Mouse (Mus musculus) CH12.LX (cell line): ENCODE results near the gene Tmem92. TPM values are rescaled to one million over a fixed set of nuclear protein-coding genes. Genes with fewer than 3 reads are reported as not detected.

ENCODE experiments used
- DNase-seq: peaks from one replicate; pipeline ENCODE4 v3.0.0-alpha.2; 2013; ENCODE audit errors: extremely low read depth
- H3K27ac ChIP-seq: 2 replicates; pipeline ENCODE4 v1.5.1; 2012; ENCODE audit warnings: low read depth, mild to moderate bottlenecking, control low read depth, moderate library complexity; ENCODE audit not compliant: insufficient read depth
- H3K27me3 ChIP-seq: replicated peaks from 2 replicates; pipeline ENCODE3; 2012; ENCODE audit warnings: inconsistent platforms
- H3K36me3 ChIP-seq, 2 experiments: replicated peaks in 1 of 2; 2 replicates each; pipeline versions ENCODE3 to v1.6.1; 2012; ENCODE audit warnings: inconsistent platforms in 1 of 2, low read length in 1 of 2, mild to moderate bottlenecking in 1 of 2, mixed read lengths in 1 of 2, moderate library complexity in 1 of 2; ENCODE audit not compliant: control insufficient read depth in 1 of 2, insufficient read depth in 1 of 2
- H3K4me1 ChIP-seq, 2 experiments: 2 replicates each; pipeline ENCODE4 v1.6.1; 2012; ENCODE audit warnings: inconsistent platforms in 1 of 2, moderate library complexity in 1 of 2; ENCODE audit not compliant: insufficient read depth in 2 of 2, control insufficient read depth in 1 of 2
- H3K4me2 ChIP-seq: 2 replicates; pipeline ENCODE4 v1.6.1; 2012; ENCODE audit warnings: low read depth, mild to moderate bottlenecking, control low read depth; ENCODE audit not compliant: poor library complexity, insufficient read depth, severe bottlenecking
- H3K4me3 ChIP-seq, 3 experiments: fragments of 150-350 bp in 1 of 3; sonication (generic) in 1 of 3; replicated peaks in 1 of 3; 2 replicates each; pipeline versions ENCODE3 to v1.5.1; 2011 to 2012; ENCODE audit warnings: low read depth in 2 of 3, low read length in 2 of 3, mild to moderate bottlenecking in 2 of 3, moderate library complexity in 2 of 3, control low read depth in 1 of 3, improper control_type of control experiment in 1 of 3, inconsistent platforms in 1 of 3, mixed read lengths in 1 of 3; ENCODE audit not compliant: poor library complexity in 1 of 3
- H3K79me2 ChIP-seq: replicated peaks from 2 replicates; pipeline ENCODE4 v1.6.1; 2012; ENCODE audit warnings: mild to moderate bottlenecking, moderate library complexity; ENCODE audit not compliant: control insufficient read depth, poor library complexity, insufficient read depth, severe bottlenecking; ENCODE audit errors: extremely low read depth
- H3K9ac ChIP-seq: 2 replicates; pipeline ENCODE4 v1.6.1; 2012; ENCODE audit warnings: low read depth, mild to moderate bottlenecking, control low read depth, moderate library complexity; ENCODE audit not compliant: insufficient read depth
- H3K9me3 ChIP-seq: replicated peaks from 2 replicates; pipeline ENCODE3; 2012; ENCODE audit warnings: low read length, inconsistent platforms, mixed read lengths
- CTCF ChIP-seq, 2 experiments: IDR thresholded peaks in 1 of 2; conservative IDR thresholded peaks in 1 of 2; 2 replicates each; pipeline ENCODE4 v1.5.1; 2011 to 2012; ENCODE audit warnings: low read depth in 2 of 2, low read length in 2 of 2, improper control_type of control experiment in 1 of 2, inconsistent platforms in 1 of 2, mild to moderate bottlenecking in 1 of 2, moderate library complexity in 1 of 2
- GABPA ChIP-seq: IDR thresholded peaks from 2 replicates; pipeline ENCODE4 v1.6.1; 2012; ENCODE audit warnings: low read depth, low read length, improper control_type of control experiment, inconsistent platforms; ENCODE audit not compliant: insufficient replicate concordance
- IRF4 ChIP-seq: IDR thresholded peaks from 2 replicates; pipeline ENCODE4 v1.6.1; 2014; ENCODE audit warnings: low read depth, mild to moderate bottlenecking, inconsistent platforms, low read length, improper control_type of control experiment
- JUN ChIP-seq: IDR thresholded peaks from 2 replicates; pipeline ENCODE4 v1.6.1; 2011; ENCODE audit warnings: low read depth, mild to moderate bottlenecking, low read length, improper control_type of control experiment, moderate library complexity; ENCODE audit not compliant: insufficient read depth
- JUND ChIP-seq: conservative IDR thresholded peaks from 2 replicates; pipeline ENCODE4 v1.6.1; 2011; ENCODE audit warnings: low read depth, low read length, improper control_type of control experiment
- KAT2A ChIP-seq: IDR thresholded peaks from 2 replicates; pipeline ENCODE4 v1.6.1; 2012; ENCODE audit warnings: low read length, improper control_type of control experiment, inconsistent platforms; ENCODE audit not compliant: insufficient replicate concordance
- MAFK ChIP-seq: IDR thresholded peaks from 2 replicates; pipeline ENCODE4 v1.6.1; 2011; ENCODE audit warnings: low read length, improper control_type of control experiment; ENCODE audit not compliant: insufficient replicate concordance
- MAX ChIP-seq: IDR thresholded peaks from 2 replicates; pipeline ENCODE4 v1.6.1; 2011; ENCODE audit warnings: low read length, improper control_type of control experiment
- MAZ ChIP-seq: IDR thresholded peaks from 2 replicates; pipeline ENCODE4 v1.6.1; 2012; ENCODE audit warnings: low read depth, mild to moderate bottlenecking, inconsistent platforms, low read length, improper control_type of control experiment, moderate library complexity
- MEF2A ChIP-seq: IDR thresholded peaks from 2 replicates; pipeline ENCODE4 v1.6.1; 2014; ENCODE audit warnings: low read depth, mild to moderate bottlenecking, inconsistent platforms, low read length, improper control_type of control experiment, borderline replicate concordance
- MXI1 ChIP-seq: IDR thresholded peaks from 2 replicates; pipeline ENCODE4 v1.6.1; 2011; ENCODE audit warnings: mild to moderate bottlenecking, low read depth, low read length, improper control_type of control experiment
- MYC ChIP-seq: IDR thresholded peaks from 2 replicates; pipeline ENCODE4 v1.6.1; 2011; ENCODE audit warnings: low read depth, mild to moderate bottlenecking, improper control_type of control experiment, low read length
- PAX5 ChIP-seq: IDR thresholded peaks from 2 replicates; pipeline ENCODE4 v1.6.1; 2012; ENCODE audit warnings: low read length, inconsistent platforms, mixed read lengths
- POLR2A ChIP-seq: IDR thresholded peaks from 2 replicates; pipeline ENCODE4 v1.6.1; 2011; ENCODE audit warnings: low read depth, mild to moderate bottlenecking, improper control_type of control experiment, low read length
- POLR2AphosphoS2 ChIP-seq: IDR thresholded peaks from 2 replicates; pipeline ENCODE4 v1.6.1; 2011; ENCODE audit warnings: low read depth, low read length, improper control_type of control experiment
- RAD21 ChIP-seq: IDR thresholded peaks from 2 replicates; pipeline ENCODE4 v1.6.1; 2011; ENCODE audit warnings: low read depth, mild to moderate bottlenecking, low read length, improper control_type of control experiment, moderate library complexity
- RCOR1 ChIP-seq: conservative IDR thresholded peaks from 2 replicates; pipeline ENCODE4 v1.6.1; 2012; ENCODE audit warnings: low read depth, mild to moderate bottlenecking, inconsistent platforms, low read length, improper control_type of control experiment
- SIN3A ChIP-seq: IDR thresholded peaks from 2 replicates; pipeline ENCODE4 v1.6.1; 2012; ENCODE audit warnings: low read length, improper control_type of control experiment, inconsistent platforms
- SMC3 ChIP-seq: IDR thresholded peaks from 2 replicates; pipeline ENCODE4 v1.6.1; 2011; ENCODE audit warnings: low read depth, low read length, improper control_type of control experiment
- TBP ChIP-seq: conservative IDR thresholded peaks from 2 replicates; pipeline ENCODE4 v1.6.1; 2011; ENCODE audit warnings: low read depth, low read length, improper control_type of control experiment
- USF2 ChIP-seq: conservative IDR thresholded peaks from 2 replicates; pipeline ENCODE4 v1.6.1; 2011; ENCODE audit warnings: low read depth, low read length, improper control_type of control experiment
- ZC3H11A ChIP-seq: IDR thresholded peaks from 2 replicates; pipeline ENCODE4 v1.6.1; 2012; ENCODE audit warnings: low read depth, mild to moderate bottlenecking, inconsistent platforms, low read length, improper control_type of control experiment
- ZKSCAN1 ChIP-seq: IDR thresholded peaks from 2 replicates; pipeline ENCODE4 v1.6.1; 2012; ENCODE audit warnings: low read depth, inconsistent platforms, low read length, improper control_type of control experiment, borderline replicate concordance
- ZNF384 ChIP-seq: IDR thresholded peaks from 2 replicates; pipeline ENCODE4 v1.6.1; 2012; ENCODE audit warnings: low read depth, low read length, improper control_type of control experiment, inconsistent platforms
- dilution Hi-C: fragments of 300-500 bp; cut with MboI; formaldehyde crosslinking; loops from 2 replicates; pipeline ENCODE4 v1.14.3; 2020; ENCODE audit warnings: low sequenced_read_pairs; ENCODE audit not compliant: extremely low pct_unique_long_range_greater_than_20kb, extremely low pct_ligation_motif_present
- in situ Hi-C: fragments of 300-500 bp; cut with MboI; formaldehyde crosslinking; loops from 3 replicates; pipeline ENCODE4 v1.14.3; 2019; ENCODE audit warnings: low sequenced_read_pairs, low pct_ligation_motif_present, low pct_unique_long_range_greater_than_20kb, mixed read lengths
- polyA plus RNA-seq: library from polyadenylated mRNA; unstranded; fragments of >175 nt; gene quantifications from 2 replicates; pipeline ENCODE4 v1.2.1, GENCODE M21; 2012; ENCODE audit warnings: low read depth; ENCODE audit not compliant: insufficient read length
- total RNA-seq, 2 experiments: library from RNA; depleted of rRNA; stranded (reverse); fragments of 300-350 nt in 1 of 2; fragments of >200 nt in 1 of 2; gene quantifications; 2 replicates each; pipeline ENCODE4 v1.2.3; 2012 to 2014

Gene Tmem92
- total and polyA plus RNA-seq, 3 experiments, result not detected

DNA sequence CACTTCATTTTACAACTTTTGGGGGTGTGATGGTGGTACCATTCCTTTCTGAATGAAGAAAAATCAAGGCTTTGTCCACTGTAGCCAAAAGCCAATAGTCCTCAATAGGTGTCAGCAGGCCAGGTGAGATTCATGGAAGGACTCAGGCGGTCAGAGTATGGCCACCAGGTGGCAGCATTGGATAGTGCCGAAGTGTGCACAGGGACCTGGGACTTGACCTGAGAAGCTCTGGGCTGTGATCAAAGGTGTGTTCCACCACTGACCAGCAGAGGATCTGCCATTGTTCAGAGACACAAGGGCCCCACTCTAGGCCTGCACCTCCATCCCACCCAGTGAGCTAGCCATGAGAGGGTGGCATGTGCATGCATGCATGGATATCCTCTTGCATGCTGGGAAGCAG lies 2.7 kb upstream of the Tmem92 start:
- peak; percentile 72 for DNase-seq
- no peaks in the 10 kb centered on the region for H3K4me1 ChIP-seq
- no peak overlapping the region for H3K27ac ChIP-seq
- dilution Hi-C loops, result no loop called here
- no peaks in the 10 kb centered on the region for H3K79me2 ChIP-seq
- peaks cover 75% of the 10 kb centered on the region for H3K27me3 ChIP-seq
- H3K9ac ChIP-seq, result no peak overlapping the region
- no peak overlapping the region for H3K4me3 ChIP-seq
- in situ Hi-C loops, result no loop called here
- H3K4me2 ChIP-seq, result no peak overlapping the region
- no peaks in the 10 kb centered on the region for H3K36me3 ChIP-seq
- no peaks in the 10 kb centered on the region for H3K9me3 ChIP-seq
- TF ChIP-seq CTCF (conservative IDR thresholded peaks at IDR 0.05 in 1 of 2, IDR thresholded peaks at IDR 0.05 in 1 of 2; ENCODE audit: low read depth in 2 of 2, low read length in 2 of 2), result peak; percentile 71 to 93; a peak in 3 of 4 replicates
- TF ChIP-seq USF2, result no peak
- no peak for TF ChIP-seq JUN
- TF ChIP-seq MXI1, result no peak
- TF ChIP-seq JUND, result no peak
- TF ChIP-seq KAT2A, result no peak
- peak; percentile 75 for TF ChIP-seq RAD21
- TF ChIP-seq MAX, result no peak
- TF ChIP-seq MEF2A, result no peak
- no peak for TF ChIP-seq MAZ
- no peak for TF ChIP-seq GABPA
- TF ChIP-seq TBP, result no peak
- no peak for TF ChIP-seq POLR2A
- TF ChIP-seq MYC, result no peak
- TF ChIP-seq SIN3A, result no peak
- TF ChIP-seq PAX5, result no peak
- TF ChIP-seq ZC3H11A, result no peak
- no peak for TF ChIP-seq RCOR1
- no peak for TF ChIP-seq ZKSCAN1
- TF ChIP-seq SMC3, result peak; percentile 67
- no peak for TF ChIP-seq MAFK
- no peak for TF ChIP-seq ZNF384
- TF ChIP-seq IRF4, result no peak
- TF ChIP-seq POLR2AphosphoS2, result no peak
